ENCODE assay signal across 20 mouse cellular contexts in genomic region chr2:167471585-167471984, GRCm38 (mm10). TPM values are rescaled to one million over a fixed set of nuclear protein-coding genes. Genes with fewer than 3 reads are reported as not detected.
DNase-seq lines count a peak whose midpoint lies in the region; ATAC-seq and TF ChIP-seq lines count a peak whose summit lies in the region.
"Had no signal": no experiment of that assay in that cellular context is flagged by ENCODE, and none has a peak within 500 bp of the region (broad histone marks: within the 10 kb centered on the region; RNA-seq: fewer than 3 reads in every experiment).

No protein-coding gene starts in this region.

- WGBS in lung, postnatal 0 days, result 80% methylated on average over 6 of the region's 6 CpGs

- peaks cover 22% of the 10 kb centered on the region; the same call in 1 of the 2 replicates for H3K36me3 ChIP-seq in lung, postnatal 0 days (ENCODE audit: insufficient read depth, low read length)

- no peak for TF ChIP-seq EP300 in lung, postnatal 0 days (IDR thresholded peaks at IDR 0.05)

- no peak overlapping the region for H3K4me2 ChIP-seq in lung, postnatal 0 days (replicated peaks; ENCODE audit: low read depth, low read length)
- H3K4me2 ChIP-seq: liver, embryonic 11.5 days had no signal

- no peaks in the 10 kb centered on the region for H3K27me3 ChIP-seq in lung, postnatal 0 days (replicated peaks; ENCODE audit: insufficient read depth, low read length)
- H3K27me3 ChIP-seq: CH12.LX had no signal

- H3K27ac ChIP-seq in lung, postnatal 0 days (ENCODE audit: low read length), result no peak overlapping the region
- H3K27ac ChIP-seq: limb, embryonic 10.5 days; midbrain, embryonic 10.5 days had no signal

- H3K9me3 ChIP-seq in lung, postnatal 0 days (ENCODE audit: low read length), result no peaks in the 10 kb centered on the region
- H3K9me3 ChIP-seq: limb, embryonic 10.5 days; midbrain, embryonic 10.5 days had no signal

- no peaks in the 10 kb centered on the region for H3K4me1 ChIP-seq in lung, postnatal 0 days (ENCODE audit: insufficient read depth, low read depth, low read length)

- intact Hi-C loops in gastrocnemius, postnatal 14 days (cut with DNase I; ENCODE audit: low total_unique reads), result no loop called here
- intact Hi-C loops in left cerebral cortex, postnatal 4 days (cut with DNase I), result no loop called here

- H3K4me3 ChIP-seq in lung, postnatal 0 days (ENCODE audit: low read depth, low read length), result no peak overlapping the region
- H3K4me3 ChIP-seq: erythroblast, embryonic 14.5 days; limb, embryonic 10.5 days; midbrain, embryonic 10.5 days had no signal

- no peak for TF ChIP-seq CTCF in lung, postnatal 0 days (IDR thresholded peaks at IDR 0.05)

- ATAC-seq in lung, postnatal 0 days, result no peak
- ATAC-seq: forebrain, embryonic 16.5 days; hindbrain, embryonic 16.5 days had no signal

- peak; percentile 47 for DNase-seq in gastrocnemius, postnatal 25 days
- DNase-seq in gastrocnemius, postnatal 14 days, result no peak
- peak; percentile 71 for DNase-seq in left cerebral cortex, postnatal 4 days
- DNase-seq in left cerebral cortex, adult 8-10 months (ENCODE audit: low spot score in 2 of 2), result no peak
- DNase-seq in cerebellum, postnatal 25 days, result peak; percentile 95 to 97
- DNase-seq in ovary, postnatal 36 days (ENCODE audit: low spot score), result no peak
- no peak for DNase-seq in kidney, adult 18-20 months
- no peak for DNase-seq in lung, postnatal 0 days (ENCODE audit: low spot score)
- DNase-seq: adrenal gland, adult 2 months; kidney, postnatal 4 days; lung, adult 2 months; lung, postnatal 4 days; thymus, postnatal 36 days had no signal

- no peak overlapping the region for H3K9ac ChIP-seq in lung, postnatal 0 days (replicated peaks; ENCODE audit: low read depth)

RNA-seq across cellular contexts. Expression of gene Rnf114, which starts 20.9 kb away (rescaled TPM):
- total RNA-seq in gastrocnemius, postnatal 25 days (2021), result 10 to 100 TPM; 23.0 to 28.4 TPM
- 10 to 100 TPM; 15.3 to 15.6 TPM for total RNA-seq in gastrocnemius, postnatal 14 days (2021)
- total RNA-seq in left cerebral cortex, postnatal 4 days (2021), result 10 to 100 TPM; 36.6 to 40.0 TPM
- 10 to 100 TPM; 57.8 to 62.9 (median 60.1) TPM for total RNA-seq in left cerebral cortex, adult 8-10 months (2022)
- polyA plus RNA-seq in lung, postnatal 0 days (2015; fragmentation: Nextera tagmentation; extraction: Ambion mirVana), result 111 and 119 TPM in 2 replicates

RNA-seq across cellular contexts. Expression of gene Spata2, which starts 21.1 kb away (rescaled TPM):
- total RNA-seq in gastrocnemius, postnatal 25 days (2021), result 10 to 100 TPM; 15.1 to 15.7 TPM
- 10 to 100 TPM; 11.6 to 15.7 TPM for total RNA-seq in gastrocnemius, postnatal 14 days (2021)
- 10 to 100 TPM; 53.5 to 58.1 TPM for total RNA-seq in left cerebral cortex, postnatal 4 days (2021)
- 10 to 100 TPM; 66.1 to 71.2 (median 70.1) TPM for total RNA-seq in left cerebral cortex, adult 8-10 months (2022)
- polyA plus RNA-seq in lung, postnatal 0 days (2015; fragmentation: Nextera tagmentation; extraction: Ambion mirVana), result 8.7 and 8.9 TPM in 2 replicates

RNA-seq across cellular contexts. Expression of gene Slc9a8, which starts 50.1 kb away (rescaled TPM):
- 10 to 100 TPM; 23.4 to 27.7 TPM for total RNA-seq in gastrocnemius, postnatal 25 days (2021)
- 10 to 100 TPM; 24.5 to 24.6 TPM for total RNA-seq in gastrocnemius, postnatal 14 days (2021)
- total RNA-seq in left cerebral cortex, postnatal 4 days (2021), result 10 to 100 TPM; 33.9 to 42.1 TPM
- 10 to 100 TPM; 34.4 to 38.7 (median 35.1) TPM for total RNA-seq in left cerebral cortex, adult 8-10 months (2022)
- polyA plus RNA-seq in lung, postnatal 0 days (2015; fragmentation: Nextera tagmentation; extraction: Ambion mirVana), result 9.2 and 9.8 TPM in 2 replicates

Comparison
In these comparisons a context has a peak if more than half of its experiments do, and no peak if none do; other contexts are left out.
1. DNase-seq: peak in gastrocnemius, postnatal 25 days (single experiment), left cerebral cortex, postnatal 4 days (single experiment) and cerebellum, postnatal 25 days (2 of 2); none in gastrocnemius, postnatal 14 days (single experiment), left cerebral cortex, adult 8-10 months (0 of 2), ovary, postnatal 36 days (single experiment), kidney, adult 18-20 months (single experiment) and lung, postnatal 0 days (single experiment).